Mouse (Mus musculus) right cerebral cortex, postnatal 14 days (tissue): ENCODE measurements around the gene 4930432K21Rik.

Source experiments
- DNase-seq: peaks from one replicate; pipeline ENCODE4 v3.0.0; 2022

4930432K21Rik gene

DNA sequence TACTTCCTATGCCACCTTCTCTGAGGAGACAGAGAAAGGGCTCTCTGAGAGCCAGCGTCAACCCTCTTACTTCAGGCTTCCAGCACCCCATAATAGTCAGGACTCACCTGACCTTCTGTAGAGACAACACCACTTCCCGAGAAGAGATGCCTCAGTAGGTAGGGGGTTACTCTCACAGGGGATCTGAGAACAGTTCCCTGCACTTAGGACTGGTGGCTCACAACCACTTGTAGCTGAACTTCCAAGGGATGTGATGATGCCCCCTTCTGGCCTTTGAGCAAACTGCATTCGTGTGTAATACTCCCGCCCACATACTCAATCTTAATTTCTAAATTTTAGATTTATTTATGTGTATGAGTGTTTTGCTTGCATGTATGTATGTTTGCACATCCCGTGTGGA is 45.7 kb downstream of the 4930432K21Rik start:
- DNase-seq = no peak

DNA sequence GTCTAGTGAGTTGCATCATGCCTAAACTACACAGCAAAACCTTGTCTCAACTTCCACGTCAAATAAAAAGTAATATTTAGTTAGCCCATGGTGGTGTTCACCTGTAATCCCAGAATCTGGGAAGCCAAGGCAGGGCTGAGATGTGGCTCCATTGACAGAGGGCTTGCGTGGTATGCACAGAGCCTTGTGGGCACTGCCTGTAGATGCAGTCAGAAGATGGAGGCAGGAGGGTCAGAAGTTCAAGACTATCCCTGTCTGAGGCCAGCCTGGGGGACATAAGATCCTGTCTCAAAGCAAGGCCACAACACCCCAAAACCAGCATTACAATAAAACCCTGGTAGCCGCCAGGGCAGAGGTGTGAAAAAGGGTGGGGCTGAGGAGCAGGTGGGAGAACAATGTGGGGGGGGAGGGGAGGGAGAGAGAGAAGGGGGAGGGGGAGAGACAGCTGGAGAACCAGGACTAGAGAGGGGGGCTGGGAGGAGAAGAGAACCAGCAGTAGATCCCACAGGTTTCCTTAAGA is 46.5 kb downstream of the 4930432K21Rik start:
- DNase-seq = no peak

DNA sequence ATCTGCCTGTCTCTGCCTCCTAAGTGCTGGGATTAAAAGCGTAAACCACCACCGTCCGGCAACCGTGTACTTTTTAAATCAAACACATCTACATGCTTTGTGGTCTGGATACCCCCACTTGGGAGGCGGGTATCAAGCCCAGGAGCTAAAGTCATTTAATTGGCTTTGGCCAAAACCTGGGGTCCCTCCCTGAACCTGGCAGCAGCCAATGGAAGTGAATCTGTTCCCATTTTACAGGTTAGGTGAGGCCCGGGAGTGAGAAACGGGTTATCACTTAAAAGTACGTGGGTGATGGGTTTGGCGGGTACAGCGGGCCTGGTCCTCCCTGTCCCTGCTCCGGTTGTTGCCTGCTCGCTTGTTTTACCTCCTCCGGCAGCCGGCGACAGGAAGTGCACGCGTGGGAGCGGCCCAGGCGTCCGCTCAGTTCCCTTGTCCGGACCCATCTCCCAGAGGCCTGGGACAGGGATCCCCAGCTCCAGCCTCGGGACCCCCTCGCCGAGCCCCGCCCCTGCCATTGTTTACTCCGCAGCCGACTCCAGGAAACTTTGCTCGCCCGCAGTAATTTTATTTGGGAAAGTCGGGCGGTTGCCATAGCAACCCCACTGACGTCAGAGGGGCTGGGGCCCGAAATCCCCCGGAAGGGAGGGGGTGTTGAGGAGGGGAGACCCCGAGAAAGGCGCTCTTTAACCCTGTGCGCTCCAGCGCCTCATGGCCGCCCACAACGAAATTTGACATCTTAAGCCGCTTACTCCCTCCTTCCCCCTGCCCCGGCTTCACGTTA is 49.5 kb downstream of the 4930432K21Rik start:
- DNase-seq = peak; percentile 79

DNA sequence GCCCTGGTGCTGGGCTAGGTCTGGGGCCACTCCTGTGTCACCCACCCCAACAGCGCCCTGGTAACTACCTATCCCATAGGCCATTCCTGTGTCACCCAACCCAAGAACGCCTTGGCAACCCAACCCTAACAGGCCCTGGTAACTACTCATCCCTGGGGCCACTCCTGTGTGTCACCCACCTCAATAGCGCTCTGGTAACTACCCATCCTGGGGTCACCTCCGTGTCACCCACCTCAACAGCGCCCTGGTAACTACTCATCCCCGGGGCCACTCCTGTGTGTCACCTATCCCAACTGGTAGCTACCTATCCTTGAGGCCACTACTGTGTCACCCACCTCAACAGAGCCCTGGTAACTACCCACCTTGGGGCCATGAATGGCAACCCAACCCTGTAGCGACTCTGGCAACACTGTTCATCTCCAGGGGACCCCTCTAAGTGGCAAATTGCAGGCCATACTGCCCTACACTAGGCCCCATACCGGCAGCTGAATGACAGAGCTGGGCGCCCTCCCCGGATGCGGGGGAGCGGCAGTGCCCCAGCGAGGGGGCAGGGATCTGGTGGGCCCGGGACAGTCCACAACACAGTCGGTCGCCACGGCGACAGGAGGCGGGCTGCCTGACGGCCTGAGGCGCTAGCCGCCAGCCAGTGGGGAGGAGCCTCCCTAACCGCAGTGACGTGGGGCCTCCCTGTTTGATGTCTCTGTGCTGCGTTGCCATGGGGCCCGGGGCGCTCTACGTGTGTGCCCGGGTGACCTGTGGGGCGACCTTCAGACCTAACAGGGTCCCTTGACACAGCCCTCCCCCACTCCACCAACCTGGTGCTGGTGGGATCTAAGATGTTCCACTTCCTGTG is 50.3 kb downstream of the 4930432K21Rik start:
- DNase-seq = peak; percentile 78

DNA sequence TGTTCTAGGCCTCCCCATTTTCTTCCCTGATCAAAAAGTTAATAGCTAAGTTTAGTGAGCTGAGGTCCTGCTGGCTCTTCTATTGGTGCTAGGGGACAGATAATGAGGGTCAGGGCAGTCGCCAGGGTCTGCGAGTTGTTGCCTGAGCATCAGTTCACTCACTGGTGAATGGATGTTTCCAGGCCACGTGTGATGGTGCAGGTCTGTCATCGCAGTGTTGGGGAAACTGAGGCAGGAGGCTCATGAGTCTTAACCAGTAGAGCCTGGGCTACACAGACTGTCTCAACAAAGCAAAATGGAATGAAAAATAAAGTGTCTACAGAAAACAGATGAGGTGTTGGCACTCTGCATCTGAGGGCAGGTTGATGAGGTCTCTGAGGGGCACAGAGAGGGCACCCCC is 51.0 kb downstream of the 4930432K21Rik start:
- no peak for DNase-seq

DNA sequence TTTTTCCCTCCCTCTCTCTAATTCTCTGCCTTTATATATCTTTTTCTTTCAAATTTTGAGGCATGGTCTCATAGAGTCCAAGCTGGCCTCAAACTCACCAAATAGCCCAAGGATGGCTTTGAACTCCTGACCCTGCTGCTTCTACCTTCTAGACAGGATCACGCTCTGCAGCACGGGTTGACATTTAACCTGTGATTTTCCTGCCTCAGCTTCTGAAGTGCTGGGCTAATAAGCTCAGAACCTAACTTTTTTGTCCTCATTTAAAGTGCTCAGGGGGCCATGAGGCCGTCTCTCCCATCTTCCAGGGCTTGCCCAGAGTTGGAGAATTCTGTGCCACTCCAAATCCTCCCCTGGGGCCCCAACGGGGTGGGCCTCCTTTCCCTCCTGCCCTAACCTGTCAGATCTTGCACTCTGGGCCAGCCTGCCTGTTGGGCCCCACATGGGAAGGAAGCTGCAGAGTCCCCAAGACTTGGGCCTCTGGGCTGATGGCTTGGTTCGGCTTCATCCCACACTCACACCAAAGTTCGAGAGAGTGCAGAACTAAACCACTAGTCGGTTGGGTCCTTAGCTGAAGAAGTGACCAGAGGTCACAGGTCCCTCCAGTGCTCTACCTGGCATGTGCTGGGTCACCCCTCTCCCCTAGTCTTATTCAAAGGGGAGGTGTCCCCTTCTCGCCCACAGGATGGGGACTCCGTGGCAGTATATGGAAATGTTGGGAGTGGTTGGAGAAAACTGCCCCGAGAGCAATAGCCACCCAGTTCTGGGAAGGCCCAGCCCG is 51.7 kb downstream of the 4930432K21Rik start:
- DNase-seq = no peak

DNA sequence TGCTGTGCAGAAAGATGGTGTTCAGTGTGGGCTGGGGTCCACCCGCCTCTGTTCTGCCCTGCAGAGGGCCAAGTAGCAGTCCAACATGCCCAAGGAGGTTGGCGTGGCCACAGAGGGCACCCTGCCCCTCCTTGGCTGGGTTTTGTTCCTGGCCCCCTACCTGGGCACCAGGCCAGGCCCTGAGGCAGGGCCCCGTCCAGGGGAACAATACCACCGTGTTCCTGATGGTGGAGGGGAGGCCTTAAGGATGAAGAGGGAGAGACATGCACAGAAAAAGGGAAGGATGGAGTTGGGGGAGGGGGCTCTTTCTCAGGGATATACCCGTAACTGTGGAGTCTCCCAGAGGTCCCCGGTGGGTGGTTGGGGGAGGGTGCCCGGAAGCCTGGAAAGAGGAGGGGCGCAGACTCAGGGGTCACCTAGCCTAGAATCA is 52.3 kb downstream of the 4930432K21Rik start:
- DNase-seq = no peak

DNA sequence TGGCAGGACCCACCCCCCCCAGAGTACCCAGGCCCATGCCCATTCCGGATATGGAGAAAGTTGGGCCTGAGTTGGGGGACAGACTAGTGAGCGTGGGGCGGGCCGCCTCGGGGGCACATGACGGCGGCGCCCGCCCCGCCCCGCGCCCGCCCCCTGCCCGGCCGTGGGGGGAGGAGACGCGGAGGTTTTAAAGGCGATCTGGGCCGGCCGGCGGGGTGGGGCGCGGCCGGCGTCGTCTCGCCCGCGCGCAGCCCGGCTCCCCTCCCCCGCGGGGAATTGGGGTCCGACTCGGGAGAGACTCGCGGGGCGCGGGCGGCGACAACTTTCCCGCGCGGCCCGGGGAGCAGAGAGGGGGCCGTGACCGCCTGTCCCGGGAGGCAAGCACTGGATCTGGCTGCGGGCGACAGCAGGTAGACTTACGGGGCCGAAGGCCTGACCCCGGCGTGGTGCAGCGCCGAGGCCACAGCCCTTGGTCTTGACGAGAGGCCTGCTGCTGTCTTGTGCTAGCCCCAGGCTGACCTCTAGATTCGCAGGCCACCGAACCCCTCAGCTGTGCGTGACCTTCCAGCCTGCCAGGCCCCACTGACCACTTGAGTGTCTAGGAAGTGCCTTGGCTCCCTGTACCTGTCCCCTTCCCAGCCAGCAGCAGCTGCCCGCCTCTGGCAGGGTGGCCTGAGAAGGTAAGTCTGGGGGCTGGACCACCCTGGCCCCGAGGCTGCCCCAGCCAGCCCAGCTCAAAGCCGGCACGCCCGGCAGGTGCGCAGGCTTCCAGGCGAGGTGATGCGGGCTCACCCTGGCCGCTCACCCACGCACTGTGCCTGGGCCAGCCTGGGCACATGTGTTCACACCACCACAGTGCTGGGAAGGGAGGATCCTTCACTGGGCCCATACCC is 53.1 kb downstream of the 4930432K21Rik start:
- DNase-seq = peak; percentile 58

DNA sequence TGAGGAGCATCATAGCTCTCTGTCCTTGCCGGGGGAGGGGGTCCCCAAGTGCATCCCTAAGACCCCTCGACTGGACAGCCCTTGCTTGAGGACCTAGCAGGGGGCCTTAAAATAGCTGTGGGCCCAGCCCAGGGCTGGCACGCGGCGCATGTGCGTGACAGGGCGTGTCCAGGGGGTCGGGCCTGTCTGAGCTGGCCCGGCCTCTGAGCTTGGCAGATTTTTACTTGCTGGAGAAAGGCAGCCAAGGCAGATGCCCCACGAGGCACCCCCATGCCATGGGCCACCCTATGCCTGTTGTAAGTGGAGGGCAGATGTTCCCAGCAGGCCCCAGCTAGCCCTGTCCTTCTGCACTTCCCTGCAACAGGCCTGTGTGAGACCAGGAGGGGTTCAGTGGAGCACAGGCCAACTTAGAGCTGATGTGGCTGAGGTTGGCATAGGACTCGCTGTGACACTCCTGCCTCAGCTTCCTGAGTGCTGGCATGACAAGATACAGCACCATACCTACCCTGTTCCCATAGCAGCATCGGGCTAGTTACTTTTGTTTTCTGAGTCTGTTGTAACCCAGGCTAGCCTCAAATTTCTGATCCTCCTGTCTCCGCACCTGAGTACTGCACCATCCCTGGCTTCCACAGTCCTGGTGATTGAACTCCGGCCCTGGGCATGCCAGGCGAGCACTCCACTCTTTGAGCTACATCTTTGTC is 53.9 kb downstream of the 4930432K21Rik start:
- peak; percentile 54 for DNase-seq

DNA sequence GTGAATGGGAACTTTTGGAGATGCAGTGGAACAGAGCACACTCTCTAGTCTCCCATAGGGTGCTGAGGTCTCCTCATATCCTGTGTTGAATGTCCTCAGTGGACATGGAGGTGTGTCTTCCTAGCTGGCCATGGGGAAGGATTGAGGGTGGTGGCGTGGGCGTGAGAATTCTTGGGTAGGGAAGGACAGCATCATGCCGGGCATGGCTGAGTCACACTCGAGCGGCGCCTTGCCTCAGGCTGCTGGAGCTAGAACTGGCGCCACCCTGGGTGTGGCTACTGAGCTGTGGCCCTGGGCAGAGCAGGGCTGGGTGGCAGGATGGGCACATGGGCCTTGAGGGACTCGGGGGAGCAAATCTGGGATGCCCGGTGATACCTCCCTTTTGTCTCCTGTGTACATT is 54.6 kb downstream of the 4930432K21Rik start:
- no peak for DNase-seq

DNA sequence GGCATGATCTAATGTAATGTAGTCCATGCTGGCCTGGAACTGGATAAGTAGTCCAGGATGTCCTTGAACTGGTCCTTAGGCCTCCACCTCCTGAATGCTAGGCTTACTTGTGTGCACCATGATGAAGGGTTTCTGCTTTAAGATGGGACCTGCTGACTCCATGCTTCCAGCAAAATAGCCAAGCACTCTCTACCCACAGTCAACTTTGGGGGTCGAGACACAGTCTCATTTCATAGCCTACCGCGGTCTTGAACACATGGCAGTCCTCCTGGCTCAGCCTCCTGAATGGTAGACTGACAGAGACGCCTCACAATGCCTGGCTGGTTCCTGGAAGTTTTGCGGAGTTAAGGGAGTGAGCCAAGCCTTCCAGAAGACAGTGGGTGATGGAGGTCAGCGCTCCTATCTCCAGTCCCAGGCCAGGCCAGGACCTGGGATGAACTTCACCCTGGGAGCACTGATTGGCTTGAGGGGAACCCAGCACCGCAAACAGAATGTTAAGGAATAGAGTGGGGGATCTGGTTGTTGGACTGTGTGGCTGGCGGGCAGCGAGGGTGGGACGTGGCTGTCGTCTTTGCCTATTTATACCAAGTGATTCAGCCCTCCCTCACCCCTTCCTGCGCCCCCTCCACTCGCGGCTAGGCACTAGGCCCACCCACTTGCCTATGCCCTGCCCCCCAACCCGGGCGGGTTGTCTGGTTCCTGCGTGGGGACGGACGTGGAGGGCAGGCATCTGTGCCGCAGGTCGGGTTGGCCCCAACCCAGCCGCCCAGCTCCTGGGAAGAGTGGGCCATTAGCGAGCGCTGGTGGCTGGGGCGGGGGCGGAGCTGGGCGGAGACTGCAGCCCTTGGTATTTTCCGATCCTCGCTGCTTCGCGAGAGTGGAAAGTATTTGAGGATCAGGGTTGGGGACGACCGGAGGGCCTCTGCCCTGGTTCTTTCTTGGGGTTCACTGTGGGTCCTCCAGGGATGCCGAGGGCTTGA is 55.4 kb downstream of the 4930432K21Rik start:
- DNase-seq = peak; percentile 73

DNA sequence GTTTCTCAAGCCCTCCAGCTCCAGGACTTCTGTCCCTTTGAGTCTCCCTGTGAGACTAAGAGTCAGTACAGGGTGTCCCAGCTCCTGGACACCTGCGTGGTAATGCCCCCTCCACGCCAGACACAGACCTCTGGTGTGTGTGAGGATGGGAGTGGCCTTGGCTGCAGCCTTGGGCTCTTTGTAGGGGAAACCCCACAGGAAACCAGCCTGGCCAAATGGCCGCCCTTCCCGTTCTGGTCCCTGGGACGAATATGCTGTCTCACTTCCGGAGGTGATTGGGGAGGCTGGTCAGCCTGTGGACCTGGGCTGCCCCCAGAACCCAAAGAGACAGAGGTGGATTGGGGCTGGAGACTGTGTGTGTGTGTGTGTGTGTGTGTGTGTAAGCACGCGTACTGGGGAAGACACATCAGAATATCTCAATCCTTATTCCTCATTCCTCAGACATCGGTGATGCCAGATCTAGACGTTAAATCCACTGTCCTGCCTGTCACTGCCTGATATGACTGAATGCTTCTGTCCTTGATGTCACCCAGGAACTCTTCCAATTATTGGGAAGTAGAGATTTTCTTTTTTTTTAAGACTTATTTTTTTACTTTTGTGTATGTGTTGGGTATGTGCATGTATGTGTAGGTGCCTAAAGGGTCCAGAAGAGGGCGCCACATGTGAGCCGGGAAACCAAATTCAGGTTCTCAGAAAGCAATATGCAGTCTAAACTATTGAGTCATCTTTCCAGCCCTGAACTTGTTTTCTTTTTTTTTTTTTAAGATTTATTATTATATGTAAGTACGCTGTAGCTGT is 56.3 kb downstream of the 4930432K21Rik start:
- no peak for DNase-seq

DNA sequence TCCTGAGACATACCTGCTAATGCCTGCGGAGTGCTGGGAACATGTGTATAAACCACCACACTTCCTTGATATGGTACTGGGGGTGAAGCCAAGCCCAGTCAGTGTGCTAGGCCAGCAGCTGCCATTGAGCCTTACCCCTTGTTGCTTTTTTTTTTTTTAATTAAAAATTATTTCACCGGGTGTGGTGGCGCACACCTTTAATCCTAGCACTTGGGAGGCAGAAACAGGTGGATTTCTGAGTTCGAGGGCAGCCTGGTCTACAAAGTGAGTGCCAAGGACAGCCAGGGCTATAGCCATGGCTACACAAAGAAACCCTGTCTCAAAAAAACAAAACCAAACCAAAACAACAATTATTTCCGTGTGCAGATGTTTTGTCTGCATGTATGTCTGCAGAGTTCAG is 57.2 kb downstream of the 4930432K21Rik start:
- no peak for DNase-seq

DNA sequence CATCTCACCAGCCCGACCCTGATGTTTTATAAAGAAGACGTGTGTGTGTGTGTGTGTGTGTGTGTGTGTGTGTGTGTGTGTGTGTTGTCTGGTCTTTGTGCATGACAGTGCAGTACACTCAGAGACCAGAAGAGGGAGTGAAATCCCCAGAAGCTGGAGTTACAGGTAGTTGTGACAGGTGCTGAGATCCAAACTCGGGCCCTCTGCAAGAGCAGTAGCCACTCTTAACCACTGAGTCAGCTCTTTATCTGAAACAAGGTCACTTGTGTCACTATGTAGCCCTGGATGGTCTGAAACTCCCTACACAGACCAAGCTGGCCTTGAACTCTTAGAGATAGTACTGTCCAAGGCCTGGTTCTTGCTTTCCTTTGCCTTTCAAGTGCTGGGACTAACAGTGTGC is 58.8 kb downstream of the 4930432K21Rik start:
- no peak for DNase-seq

DNA sequence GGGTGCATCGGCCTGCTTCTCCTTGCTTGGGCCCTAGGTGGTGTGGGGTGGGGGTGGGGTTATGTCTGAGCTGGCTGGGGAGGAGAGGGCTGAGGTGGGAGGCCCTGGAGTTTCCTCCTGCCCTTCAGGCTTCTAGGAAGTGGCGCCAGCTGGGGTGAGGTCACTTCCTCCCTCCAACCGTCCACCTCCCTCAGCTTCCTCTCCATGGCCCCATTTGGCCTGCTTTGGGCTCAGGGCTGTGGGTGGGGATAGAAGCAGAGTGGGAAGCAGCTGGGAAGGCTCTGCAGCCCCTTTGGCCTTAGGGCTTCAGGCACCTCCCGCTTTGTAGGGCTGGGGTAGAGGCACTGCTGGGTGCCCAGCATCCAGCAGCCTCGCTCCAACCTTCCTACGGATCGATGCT is 60.0 kb downstream of the 4930432K21Rik start:
- no peak for DNase-seq

DNA sequence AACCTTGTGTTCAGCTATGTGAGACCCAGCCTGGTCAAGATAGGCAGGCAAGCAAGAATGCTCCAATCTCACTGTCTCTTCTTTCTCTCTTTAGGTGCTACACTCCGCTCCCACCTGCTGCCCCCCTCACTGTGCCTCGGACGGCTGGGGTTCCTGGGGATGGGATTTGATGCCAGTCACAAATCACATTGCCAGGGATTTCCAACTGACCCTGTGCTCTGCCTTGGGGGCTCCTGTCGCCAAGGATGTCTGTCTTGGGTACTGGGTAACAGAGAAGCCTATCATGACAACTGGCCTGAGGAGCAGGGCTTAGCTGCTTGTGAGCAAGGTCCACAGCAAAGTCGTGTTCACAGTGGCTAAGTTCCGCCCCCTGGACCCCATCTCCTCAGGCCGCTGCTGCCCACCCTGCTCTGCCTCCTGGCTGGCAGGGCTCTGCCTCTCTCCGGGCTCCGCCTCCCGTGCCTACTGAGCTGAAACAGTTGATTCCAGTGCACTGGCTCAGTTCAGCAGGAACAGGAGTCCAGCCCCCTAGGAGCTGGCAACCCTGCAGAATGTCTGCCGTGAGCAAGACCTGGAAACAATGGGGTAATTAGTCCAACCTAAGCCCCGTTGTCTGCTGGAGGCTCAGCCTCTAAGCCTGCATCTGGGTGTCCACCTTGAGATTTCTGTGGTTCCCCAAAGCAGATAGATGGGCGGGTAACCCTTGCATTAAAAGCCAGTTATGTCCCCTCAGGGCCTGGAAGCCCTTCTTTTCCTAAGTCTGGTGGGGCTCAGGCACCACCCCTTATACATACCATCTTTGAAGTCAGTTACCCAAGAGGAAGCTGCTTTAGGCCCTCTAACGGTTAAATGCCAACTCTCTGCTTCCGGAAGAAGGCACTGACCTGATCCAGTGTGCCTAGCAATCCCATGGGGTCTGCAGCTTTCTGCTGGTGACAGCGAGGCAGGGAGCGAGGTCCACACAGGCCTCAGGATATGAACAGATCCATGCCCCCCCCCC is 60.9 kb downstream of the 4930432K21Rik start:
- DNase-seq = no peak

DNA sequence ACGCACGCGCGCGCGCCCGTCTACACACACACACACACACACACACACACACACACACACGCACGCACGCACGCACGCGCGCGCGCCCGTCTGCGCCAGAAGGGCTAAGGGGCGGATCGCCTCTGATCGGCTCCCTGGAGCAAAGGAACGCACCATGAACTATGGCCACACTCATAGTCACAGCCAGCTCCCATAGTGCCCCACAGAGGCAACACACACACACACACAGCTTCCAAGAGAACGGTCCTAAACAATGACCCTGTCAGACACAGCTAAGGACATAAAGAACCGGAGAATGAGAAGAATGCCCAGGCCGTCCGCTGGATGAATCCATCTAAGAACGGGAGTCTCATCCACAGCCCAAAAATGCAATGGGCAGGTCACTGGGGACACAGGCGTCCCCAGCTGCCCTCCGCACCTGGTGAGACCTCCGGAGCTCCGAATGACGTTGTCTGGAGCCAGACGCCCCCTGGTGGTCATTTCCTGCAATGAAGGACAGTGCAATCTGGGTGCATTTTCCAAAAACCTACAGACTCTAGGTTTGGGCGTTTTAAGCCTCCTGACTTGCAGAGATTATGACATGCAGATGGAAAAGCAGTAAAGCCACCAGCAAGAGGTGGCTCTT is 62.5 kb downstream of the 4930432K21Rik start:
- DNase-seq = peak; percentile 85
